Mouse (Mus musculus) hindbrain, embryonic 11.5 days (tissue): Measurements from ENCODE around the gene Prdm11. TPM values are rescaled to one million over a fixed set of nuclear protein-coding genes. Genes with fewer than 3 reads are reported as not detected.
A peak's percentile ranks its signal among the peaks of the same experiment; 100 is the strongest.

Source experiments
- ATAC-seq: fragments of 200-750 bp; cut with Nextera tagmentation; 2 replicates; pipeline ENCODE4 v1.8.0; 2017; ENCODE audit warnings: mild to moderate bottlenecking, moderate TSS enrichment, moderate library complexity; ENCODE audit not compliant: low FRiP score
- DNase-seq: peaks from one replicate; pipeline ENCODE4 v3.0.0-alpha.2; 2015; ENCODE audit warnings: low spot score
- H3K27ac ChIP-seq: fragments of 300-500 bp; sonication (generic); 2 replicates; pipeline ENCODE4 v1.5.1; 2014; ENCODE audit warnings: mild to moderate bottlenecking, low read depth, low read length
- H3K27me3 ChIP-seq: fragments of 300-500 bp; sonication (generic); 2 replicates; pipeline ENCODE4 v1.6.1; 2014; ENCODE audit warnings: mild to moderate bottlenecking, low read length, moderate library complexity, mixed read lengths; ENCODE audit not compliant: control insufficient read depth, insufficient read depth
- H3K36me3 ChIP-seq: fragments of 300-500 bp; sonication (generic); 2 replicates; pipeline ENCODE4 v1.6.1; 2014; ENCODE audit warnings: mild to moderate bottlenecking, low read length, moderate library complexity, mixed read lengths; ENCODE audit not compliant: control insufficient read depth, insufficient read depth
- H3K4me1 ChIP-seq: fragments of 300-500 bp; sonication (generic); replicated peaks from 2 replicates; pipeline ENCODE4 v1.6.1; 2014; ENCODE audit warnings: low read length, mixed read lengths; ENCODE audit not compliant: control insufficient read depth, insufficient read depth
- H3K4me2 ChIP-seq: fragments of 300-500 bp; sonication (generic); replicated peaks from 2 replicates; pipeline ENCODE4 v1.6.1; 2014; ENCODE audit warnings: mild to moderate bottlenecking, low read depth, low read length
- H3K4me3 ChIP-seq: fragments of 300-500 bp; sonication (generic); 2 replicates; pipeline ENCODE4 v1.5.1; 2014; ENCODE audit warnings: low read depth, low read length
- H3K9ac ChIP-seq: fragments of 300-500 bp; sonication (generic); 2 replicates; pipeline ENCODE4 v1.6.1; 2014; ENCODE audit warnings: low read depth, low read length
- H3K9me3 ChIP-seq: fragments of 300-500 bp; sonication (generic); 2 replicates; pipeline ENCODE4 v1.6.1; 2016; ENCODE audit warnings: low read length; ENCODE audit not compliant: control insufficient read depth
- WGBS: fragments of 180-500 bp; shearing (Covaris S2); extraction: QIAGEN DNeasy Blood & Tissue Kit; methylation state at CpG from one replicate; pipeline ENCODE4 v1.1.7; 2014; 5-methylcytosine and 5-hydroxymethylcytosine counted together
- polyA plus RNA-seq: library from polyadenylated mRNA; unstranded; fragments of >200 nt; fragmentation: Nextera tagmentation; extraction: Ambion mirVana; gene quantifications from 2 replicates; pipeline ENCODE4 v1.2.1, GENCODE M21; 2014

Prdm11 gene
- polyA plus RNA-seq, 1 experiment from 2014 or later: 2.2 TPM

DNA sequence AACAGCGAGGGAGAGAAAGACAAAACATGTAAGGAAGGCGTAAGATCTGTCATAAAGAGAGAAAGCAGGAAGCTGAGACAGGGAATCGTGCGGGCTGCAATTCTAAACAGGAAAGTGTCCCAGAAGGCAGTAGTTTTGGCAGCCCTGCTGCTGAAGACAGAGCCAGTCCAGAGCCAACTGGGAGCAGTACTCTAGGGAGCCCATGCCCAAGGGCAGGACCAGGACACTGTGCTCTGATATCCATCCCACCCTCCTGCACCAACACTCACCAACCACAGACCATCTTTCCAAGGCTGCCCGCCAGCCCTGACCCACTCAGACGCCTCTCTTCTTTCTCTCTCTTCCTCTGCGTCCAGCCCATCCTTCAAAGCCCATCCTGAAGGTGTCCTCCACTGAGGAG is 5.1 kb downstream of the Prdm11 start:
- Histone ChIP-seq H3K4me2 (no peak overlapping the region), H3K9ac (no peak overlapping the region), H3K9me3 (no peaks in the 10 kb centered on the region), H3K4me1 (peaks cover 4% of the 10 kb centered on the region; the same call in 1 of the 2 replicates), H3K27ac (no peak overlapping the region), H3K4me3 (no peak overlapping the region), H3K36me3 (no peaks in the 10 kb centered on the region), H3K27me3 (no peaks in the 10 kb centered on the region)
- ATAC-seq (no peak), DNase-seq (no peak)
- WGBS: 86% methylated on average over 7 of the region's 7 CpGs

DNA sequence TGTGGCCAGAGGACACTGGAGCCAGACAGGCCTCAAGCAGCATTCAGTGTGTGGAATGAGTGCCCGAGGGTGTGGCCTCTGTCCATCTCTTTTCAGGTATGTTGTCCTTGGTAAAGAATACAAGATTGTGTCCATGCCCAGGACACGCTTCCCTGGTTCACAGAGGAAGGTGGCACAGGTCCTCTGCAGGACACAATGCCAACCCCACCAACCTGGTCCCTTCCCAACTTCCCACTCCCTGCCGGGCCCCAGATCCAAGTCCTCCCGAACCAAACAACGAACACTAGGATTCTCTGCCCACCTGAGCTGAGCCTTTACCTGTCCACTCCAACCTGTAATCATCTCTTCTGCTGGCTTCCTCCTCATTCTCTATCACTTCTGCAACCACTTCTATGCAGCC is 6.3 kb downstream of the Prdm11 start:
- DNase-seq: no peak
- H3K27me3 ChIP-seq: no peaks in the 10 kb centered on the region
- H3K9me3 ChIP-seq: no peaks in the 10 kb centered on the region
- no peak overlapping the region for H3K27ac ChIP-seq
- no peak overlapping the region for H3K4me3 ChIP-seq
- no peak overlapping the region for H3K9ac ChIP-seq
- no peak overlapping the region for H3K4me2 ChIP-seq
- WGBS: 98% methylated on average over 5 of the region's 5 CpGs
- no peak for ATAC-seq
- peaks cover 3% of the 10 kb centered on the region; the same call in 1 of the 2 replicates for H3K4me1 ChIP-seq
- no peaks in the 10 kb centered on the region for H3K36me3 ChIP-seq

DNA sequence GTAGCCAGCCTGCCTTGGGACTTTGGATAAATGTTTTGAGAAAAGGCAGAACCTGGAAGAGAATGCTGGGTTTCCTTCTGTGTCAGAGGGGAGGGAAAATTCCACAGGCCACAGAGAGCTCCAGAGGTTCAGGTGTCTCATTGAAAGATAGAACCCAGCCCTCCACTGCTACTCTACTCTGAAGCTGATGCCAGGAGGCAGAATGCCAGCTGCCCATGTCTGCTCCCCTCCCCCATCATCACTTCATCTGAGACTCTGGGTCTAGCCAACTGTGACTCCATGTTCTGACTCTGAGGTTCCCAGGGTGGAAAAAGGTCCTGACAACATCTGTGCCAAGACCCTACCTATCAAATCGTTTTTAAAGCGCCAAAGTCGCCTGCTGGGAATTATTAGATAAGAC is 6.9 kb downstream of the Prdm11 start:
- Histone ChIP-seq H3K27me3 (no peaks in the 10 kb centered on the region), H3K9me3 (no peaks in the 10 kb centered on the region), H3K4me1 (peaks cover 3% of the 10 kb centered on the region; the same call in 1 of the 2 replicates), H3K4me3 (no peak overlapping the region), H3K27ac (no peak overlapping the region), H3K4me2 (no peak overlapping the region), H3K9ac (no peak overlapping the region), H3K36me3 (no peaks in the 10 kb centered on the region)
- ATAC-seq (no peak), DNase-seq (no peak)
- 92% methylated on average over 3 of the region's 3 CpGs for WGBS

DNA sequence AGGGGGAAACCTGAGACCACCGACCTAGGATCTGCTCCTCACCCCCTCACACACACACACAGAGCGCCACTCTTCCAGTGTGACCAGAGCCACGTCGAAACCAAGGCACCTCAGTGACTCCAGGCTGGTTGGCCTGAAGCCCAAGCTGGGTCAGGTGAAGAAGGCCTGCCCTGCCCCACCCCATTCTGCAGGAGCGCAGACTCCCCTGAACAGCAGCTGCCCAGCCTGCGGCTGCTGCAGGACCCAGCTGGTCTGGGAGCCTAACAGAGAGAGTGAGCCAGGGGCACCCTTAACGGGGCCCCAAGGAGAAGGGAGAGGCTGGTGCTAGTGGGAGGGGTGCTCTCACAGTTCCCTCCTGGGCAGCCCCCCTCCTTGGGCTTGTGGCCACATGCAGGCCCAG is 10.3 kb downstream of the Prdm11 start:
- H3K9me3 ChIP-seq: no peaks in the 10 kb centered on the region
- ATAC-seq (no peak), DNase-seq (no peak)
- 32% methylated on average over 5 of the region's 7 CpGs for WGBS
- H3K27me3 ChIP-seq: no peaks in the 10 kb centered on the region
- no peaks in the 10 kb centered on the region for H3K36me3 ChIP-seq
- no peak overlapping the region for H3K27ac ChIP-seq
- no peak overlapping the region for H3K4me3 ChIP-seq
- H3K9ac ChIP-seq: no peak overlapping the region
- H3K4me2 ChIP-seq: no peak overlapping the region
- peaks cover 7% of the 10 kb centered on the region for H3K4me1 ChIP-seq

DNA sequence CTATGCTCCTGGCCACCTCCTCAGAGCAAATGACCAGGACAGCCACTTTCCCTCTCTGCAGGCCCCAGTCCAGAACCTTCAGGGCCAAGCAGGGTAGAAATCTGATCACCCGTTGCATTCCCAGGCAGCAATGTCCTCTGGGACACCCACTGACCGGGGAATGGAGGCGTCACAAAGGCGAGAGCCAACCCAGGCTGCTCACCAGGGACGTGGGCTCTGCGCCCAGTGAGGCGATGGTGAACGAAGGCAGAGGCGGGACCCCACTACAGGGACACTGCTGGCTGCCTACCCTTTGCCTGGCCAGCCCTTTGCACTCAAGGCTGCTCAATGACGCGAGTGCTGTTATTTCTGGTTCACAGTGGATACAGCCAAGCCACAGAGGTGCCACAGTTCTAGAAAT is 13.3 kb downstream of the Prdm11 start:
- no peaks in the 10 kb centered on the region for H3K27me3 ChIP-seq
- ATAC-seq (no peak), DNase-seq (no peak)
- no peak overlapping the region for H3K4me3 ChIP-seq
- no peaks in the 10 kb centered on the region for H3K36me3 ChIP-seq
- H3K4me2 ChIP-seq: no peak overlapping the region
- H3K9me3 ChIP-seq: no peaks in the 10 kb centered on the region
- WGBS: 69% methylated on average over 11 of the region's 11 CpGs
- H3K4me1 ChIP-seq: peaks cover 11% of the 10 kb centered on the region
- H3K9ac ChIP-seq: 0 out of 2 replicates have a peak overlapping the region, but pooled peaks have one; percentile 4
- no peak overlapping the region for H3K27ac ChIP-seq

DNA sequence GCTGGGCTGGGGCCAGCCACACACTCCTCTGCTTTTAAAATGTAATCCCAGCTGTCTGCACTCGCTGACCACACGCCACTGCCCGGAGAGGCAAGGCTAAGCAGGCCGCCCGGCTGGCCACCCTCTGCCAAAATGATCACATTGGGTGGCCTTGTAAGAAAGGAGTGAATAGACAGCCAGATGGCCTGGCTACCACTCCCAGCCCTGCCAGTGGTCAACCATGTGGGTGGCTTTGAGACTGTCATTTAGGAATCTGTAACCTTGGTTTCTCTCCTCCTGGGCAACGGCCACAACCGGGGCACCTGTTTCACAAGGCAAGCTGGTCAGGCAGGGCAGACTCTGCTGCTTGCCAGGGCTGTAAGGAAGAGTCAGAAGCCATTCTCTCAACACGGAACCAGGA is 13.9 kb downstream of the Prdm11 start:
- no peak overlapping the region for H3K9ac ChIP-seq
- H3K4me1 ChIP-seq: peaks cover 11% of the 10 kb centered on the region

DNA sequence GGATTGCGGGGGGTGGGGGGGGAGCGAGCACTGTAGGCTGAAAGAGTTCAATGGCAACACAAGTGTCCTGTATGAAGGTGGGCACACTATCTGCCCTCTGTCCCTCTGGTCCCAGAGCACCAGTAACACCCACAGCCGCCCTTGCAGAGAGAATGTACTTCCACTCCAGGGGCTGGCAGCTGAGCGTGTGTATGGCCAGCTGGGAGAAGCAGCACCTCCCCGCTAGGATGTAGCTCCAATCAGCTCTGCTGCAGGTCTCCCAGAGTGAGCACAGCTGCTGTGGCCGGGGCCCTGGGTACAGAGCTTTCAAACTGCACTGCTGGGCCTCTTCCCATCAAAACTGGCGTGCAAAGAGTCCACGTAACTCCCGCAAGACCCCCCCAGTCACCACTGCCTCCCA is 14.9 kb downstream of the Prdm11 start:
- Histone ChIP-seq H3K4me3 (no peak overlapping the region), H3K27ac (no peak overlapping the region), H3K36me3 (no peaks in the 10 kb centered on the region), H3K9ac (no peak overlapping the region), H3K27me3 (no peaks in the 10 kb centered on the region), H3K9me3 (no peaks in the 10 kb centered on the region), H3K4me1 (peaks cover 11% of the 10 kb centered on the region), H3K4me2 (no peak overlapping the region)
- ATAC-seq: no peak
- no peak for DNase-seq
- WGBS: 70% methylated on average over 9 of the region's 9 CpGs

More for the DNA sequence above, 13.9 kb downstream of the Prdm11 start:
- Histone ChIP-seq H3K27me3 (no peaks in the 10 kb centered on the region), H3K36me3 (no peaks in the 10 kb centered on the region), H3K9me3 (no peaks in the 10 kb centered on the region), H3K4me2 (no peak overlapping the region), H3K27ac (no peak overlapping the region), H3K4me3 (no peak overlapping the region)
- no peak for ATAC-seq
- no peak for DNase-seq
- WGBS: 49% methylated on average over 8 of the region's 8 CpGs

DNA sequence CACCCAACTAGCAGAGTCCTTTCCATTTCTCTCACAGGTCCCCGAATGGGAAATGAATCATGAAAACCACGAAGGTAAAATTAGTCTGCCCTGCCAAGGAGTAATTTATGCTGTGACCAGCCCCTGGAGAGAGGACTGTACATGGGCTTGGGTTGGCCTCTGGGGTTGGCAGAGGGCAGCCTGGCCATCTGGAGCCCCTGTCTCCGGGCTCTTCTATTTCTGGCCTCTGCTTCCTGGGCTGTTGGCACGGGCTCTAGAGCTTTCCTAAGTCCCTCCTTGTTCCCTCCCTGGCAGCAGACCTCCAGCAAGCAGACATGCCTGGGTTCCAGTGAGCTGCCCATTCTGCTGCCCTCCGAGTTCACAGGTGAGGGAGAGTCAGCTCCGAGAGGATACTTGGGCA is 15.9 kb downstream of the Prdm11 start:
- no peak for ATAC-seq
- Histone ChIP-seq H3K9me3 (no peaks in the 10 kb centered on the region), H3K27ac (no peak overlapping the region), H3K36me3 (no peaks in the 10 kb centered on the region), H3K9ac (no peak overlapping the region), H3K4me2 (no peak overlapping the region), H3K27me3 (no peaks in the 10 kb centered on the region), H3K4me1 (peaks cover 8% of the 10 kb centered on the region), H3K4me3 (no peak overlapping the region)
- 79% methylated on average over 6 of the region's 6 CpGs for WGBS
- no peak for DNase-seq

DNA sequence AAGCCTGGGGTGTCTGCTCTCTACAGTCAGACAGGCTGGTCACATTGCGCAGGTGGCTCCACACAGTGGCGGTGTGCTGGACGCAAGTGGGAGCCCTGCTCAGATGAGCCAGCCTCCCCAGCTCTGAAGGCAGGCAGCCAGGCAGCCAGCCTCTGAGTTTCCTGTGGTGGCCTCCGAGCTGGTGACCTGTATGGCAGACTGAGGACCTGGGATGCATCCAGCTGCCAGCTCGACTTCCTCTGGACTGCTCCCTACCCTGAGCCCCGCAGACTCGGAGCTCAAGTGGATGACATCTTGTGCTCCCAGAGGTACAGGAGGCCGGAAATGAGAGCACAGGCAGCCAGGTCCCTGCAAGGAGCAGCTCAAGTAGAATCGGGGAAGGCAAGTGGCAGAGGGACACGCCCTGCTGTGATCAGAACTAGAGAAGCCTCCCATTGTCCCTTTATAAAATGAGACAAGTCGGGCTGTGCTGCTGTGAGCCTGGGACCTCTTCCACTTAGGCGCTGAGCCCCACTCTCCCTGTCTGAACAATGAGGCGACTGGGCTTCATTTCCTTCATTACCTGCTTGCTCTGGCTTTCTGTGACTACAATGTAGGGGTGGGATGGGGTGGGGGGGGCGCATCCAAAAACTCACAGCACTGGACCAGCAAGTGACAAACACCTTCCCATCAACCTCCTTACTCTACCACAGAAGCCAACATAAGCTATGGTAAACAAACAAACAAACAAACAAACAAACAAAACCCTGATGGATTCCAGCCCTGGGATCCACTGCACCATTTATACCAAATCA is 16.5 kb downstream of the Prdm11 start:
- H3K27me3 ChIP-seq: no peaks in the 10 kb centered on the region
- DNase-seq (no peak), ATAC-seq (no peak)
- no peak overlapping the region for H3K4me3 ChIP-seq
- peaks cover 8% of the 10 kb centered on the region for H3K4me1 ChIP-seq
- H3K9me3 ChIP-seq: no peaks in the 10 kb centered on the region
- WGBS: 51% methylated on average over 14 of the region's 14 CpGs
- H3K4me2 ChIP-seq: no peak overlapping the region
- H3K36me3 ChIP-seq: no peaks in the 10 kb centered on the region
- H3K27ac ChIP-seq: no peak overlapping the region
- H3K9ac ChIP-seq: no peak overlapping the region
